Comparison of ENCODE assay signal across 17 mouse cellular contexts in genomic region chr16:97512347-97512751, GRCm38 (mm10). TPM values are rescaled to one million over a fixed set of nuclear protein-coding genes. Genes with fewer than 3 reads are reported as not detected.
DNase-seq lines count a peak whose midpoint lies in the region; ATAC-seq and TF ChIP-seq lines count a peak whose summit lies in the region.
"Had no signal": no experiment of that assay in that cellular context is flagged by ENCODE, and none has a peak within 500 bp of the region (broad histone marks: within the 10 kb centered on the region; RNA-seq: fewer than 3 reads in every experiment).

No protein-coding gene starts in this region.

- H3K27me3 ChIP-seq in thymus, adult 2 months (ENCODE audit: control insufficient read depth, insufficient read depth, low read length): no peaks in the 10 kb centered on the region
- H3K27me3 ChIP-seq in liver, embryonic 14.5 days (ENCODE audit: control insufficient read depth, insufficient read depth, low read length): no peaks in the 10 kb centered on the region
- H3K27me3 ChIP-seq in midbrain, embryonic 13.5 days: no peaks in the 10 kb centered on the region
- H3K27me3 ChIP-seq: midbrain, embryonic 12.5 days had no signal

- H3K27ac ChIP-seq in thymus, adult 2 months (ENCODE audit: control insufficient read depth, insufficient read depth, low read length): no peak overlapping the region
- no peak overlapping the region for H3K27ac ChIP-seq in liver, embryonic 14.5 days
- no peak overlapping the region for H3K27ac ChIP-seq in midbrain, embryonic 13.5 days
- H3K27ac ChIP-seq: midbrain, embryonic 12.5 days had no signal

- no peak overlapping the region for H3K4me3 ChIP-seq in thymus, adult 2 months (ENCODE audit: control insufficient read depth, insufficient read depth, low read length)
- H3K4me3 ChIP-seq in liver, embryonic 14.5 days (ENCODE audit: insufficient read depth in 1 of 2, low read depth in 2 of 2, low read length in 2 of 2): no peak overlapping the region
- no peak overlapping the region for H3K4me3 ChIP-seq in midbrain, embryonic 13.5 days (replicated peaks)
- H3K4me3 ChIP-seq: midbrain, embryonic 12.5 days had no signal

- no peak for TF ChIP-seq POLR2A in thymus, adult 2 months (IDR thresholded peaks at IDR 0.05; ENCODE audit: control insufficient read depth, extremely low read depth, insufficient read depth, low read length, poor library complexity)

- WGBS in thymus, adult 2 months: 98% methylated on average over 12 of the region's 12 CpGs
- 72% methylated on average over 12 of the region's 12 CpGs for WGBS in liver, embryonic 14.5 days (ENCODE audit: insufficient replicate concordance)
- WGBS in midbrain, embryonic 13.5 days: 90% methylated on average over 12 of the region's 12 CpGs

- H3K9me3 ChIP-seq in liver, embryonic 14.5 days (ENCODE audit: control insufficient read depth, low read length): no peaks in the 10 kb centered on the region
- H3K9me3 ChIP-seq in midbrain, embryonic 13.5 days: no peaks in the 10 kb centered on the region
- H3K9me3 ChIP-seq: midbrain, embryonic 12.5 days had no signal

- ATAC-seq in liver, embryonic 14.5 days (ENCODE audit: insufficient read depth): no peak
- no peak for ATAC-seq in midbrain, embryonic 13.5 days
- ATAC-seq: forebrain, embryonic 16.5 days had no signal

- H3K4me2 ChIP-seq in liver, embryonic 14.5 days (ENCODE audit: low read depth): no peak overlapping the region
- no peak overlapping the region for H3K4me2 ChIP-seq in midbrain, embryonic 13.5 days (replicated peaks)
- H3K4me2 ChIP-seq: midbrain, embryonic 12.5 days had no signal

- TF ChIP-seq EP300 in liver, embryonic 14.5 days (IDR thresholded peaks at IDR 0.05; ENCODE audit: low read depth): no peak

- H3K4me1 ChIP-seq in thymus, adult 2 months (replicated peaks; ENCODE audit: control insufficient read depth, insufficient read depth, low read length): no peaks in the 10 kb centered on the region
- H3K4me1 ChIP-seq in liver, embryonic 14.5 days (replicated peaks; ENCODE audit: control insufficient read depth in 2 of 2, insufficient read depth in 2 of 2, low read length in 1 of 2): no peaks in the 10 kb centered on the region
- H3K4me1 ChIP-seq in midbrain, embryonic 13.5 days (replicated peaks): no peaks in the 10 kb centered on the region
- H3K4me1 ChIP-seq: midbrain, embryonic 12.5 days had no signal

- no peak for TF ChIP-seq CTCF in thymus, adult 2 months (IDR thresholded peaks at IDR 0.05; ENCODE audit: borderline replicate concordance, control insufficient read depth, extremely low read depth, insufficient read depth, low read length, poor library complexity)
- peak; percentile 35 for TF ChIP-seq CTCF in liver, embryonic 14.5 days (IDR thresholded peaks at IDR 0.05; ENCODE audit: low read depth)

- H3K9ac ChIP-seq in liver, embryonic 14.5 days (replicated peaks): no peak overlapping the region
- H3K9ac ChIP-seq in midbrain, embryonic 13.5 days (replicated peaks): no peak overlapping the region
- H3K9ac ChIP-seq: midbrain, embryonic 12.5 days had no signal

- DNase-seq in thymus, adult 2 months: peak; percentile 11
- no peak for DNase-seq in thymus, adult 18-20 months
- DNase-seq in ZHBTc4 (ENCODE audit: low read depth, low spot score): peak; percentile 67
- DNase-seq in liver, embryonic 14.5 days (ENCODE audit: low read depth in 3 of 3, low spot score in 3 of 3): no peak
- no peak for DNase-seq in layer of hippocampus, postnatal 10 days (ENCODE audit: low spot score in 2 of 2)
- no peak for DNase-seq in B cell, adult 2 months
- DNase-seq: cerebellum, adult 11-12 months; gastrocnemius, postnatal 36 days; heart, postnatal 10 days; kidney, adult 2 months; spleen, adult 18-20 months had no signal

- H3K36me3 ChIP-seq in thymus, adult 2 months (ENCODE audit: control insufficient read depth, insufficient read depth, low read length): no peaks in the 10 kb centered on the region
- no peaks in the 10 kb centered on the region for H3K36me3 ChIP-seq in liver, embryonic 14.5 days (replicated peaks; ENCODE audit: control insufficient read depth, insufficient read depth, low read depth)
- no peaks in the 10 kb centered on the region for H3K36me3 ChIP-seq in midbrain, embryonic 13.5 days
- H3K36me3 ChIP-seq: midbrain, embryonic 12.5 days had no signal

RNA-seq across cellular contexts. Expression of gene Fam3b, which starts 2.3 kb away (rescaled TPM):
- 0.23 and 0.27 TPM in 2 replicates for polyA plus RNA-seq in thymus, adult 2 months (2012; rRNA removed)
- not detected in 2 replicates for polyA plus RNA-seq in liver, embryonic 14.5 days (2012; rRNA removed)
- 0.14 TPM in 1 of 2 replicates, not detected in the other for polyA plus RNA-seq in liver, embryonic 14.5 days (2014; fragmentation: Nextera tagmentation; extraction: Ambion mirVana)
- total RNA-seq in layer of hippocampus, postnatal 10 days (2021): not detected
- polyA plus RNA-seq in midbrain, embryonic 13.5 days (2015; fragmentation: Nextera tagmentation; extraction: Ambion mirVana): not detected in 2 replicates
- total RNA-seq: gastrocnemius, postnatal 36 days; heart, postnatal 10 days; left cerebral cortex, postnatal 36 days had no signal
- polyA plus RNA-seq: forebrain, embryonic 16.5 days; kidney, adult 2 months; lung, embryonic 16.5 days; midbrain, embryonic 12.5 days; neural tube, embryonic 11.5 days had no signal

RNA-seq across cellular contexts. Expression of gene Mx1, which starts 49.6 kb away (rescaled TPM):
- 4.9 and 7.9 TPM in 2 replicates for polyA plus RNA-seq in thymus, adult 2 months (2012; rRNA removed)
- 0.29 and 0.46 TPM in 2 replicates for polyA plus RNA-seq in liver, embryonic 14.5 days (2012; rRNA removed)
- 0.16 and 0.48 TPM in 2 replicates for polyA plus RNA-seq in liver, embryonic 14.5 days (2014; fragmentation: Nextera tagmentation; extraction: Ambion mirVana)
- 1 to 10 TPM; 1.2 to 1.4 TPM for total RNA-seq in layer of hippocampus, postnatal 10 days (2021)
- polyA plus RNA-seq in midbrain, embryonic 13.5 days (2015; fragmentation: Nextera tagmentation; extraction: Ambion mirVana): 0.15 TPM in 1 of 2 replicates, not detected in the other
- polyA plus RNA-seq: forebrain, embryonic 16.5 days; neural tube, embryonic 11.5 days had no signal

Comparison
In these comparisons a context has a peak if more than half of its experiments do, and no peak if none do; other contexts are left out.
1. DNase-seq: peak in thymus, adult 2 months (single experiment) and ZHBTc4 (single experiment); none in thymus, adult 18-20 months (0 of 2), liver, embryonic 14.5 days (0 of 3), layer of hippocampus, postnatal 10 days (0 of 2) and B cell, adult 2 months (0 of 2).